Mouse (Mus musculus): ENCODE measurements around the gene Alpl.

Alpl gene

GRCm38 (mm10) chr4:137766365-137766764 lies 29.8 kb downstream of the Alpl start:
- TF ChIP-seq GATA4 (IDR thresholded peaks at IDR 0.05; ENCODE audit: insufficient replicate concordance, low read length) = no peak

DNA sequence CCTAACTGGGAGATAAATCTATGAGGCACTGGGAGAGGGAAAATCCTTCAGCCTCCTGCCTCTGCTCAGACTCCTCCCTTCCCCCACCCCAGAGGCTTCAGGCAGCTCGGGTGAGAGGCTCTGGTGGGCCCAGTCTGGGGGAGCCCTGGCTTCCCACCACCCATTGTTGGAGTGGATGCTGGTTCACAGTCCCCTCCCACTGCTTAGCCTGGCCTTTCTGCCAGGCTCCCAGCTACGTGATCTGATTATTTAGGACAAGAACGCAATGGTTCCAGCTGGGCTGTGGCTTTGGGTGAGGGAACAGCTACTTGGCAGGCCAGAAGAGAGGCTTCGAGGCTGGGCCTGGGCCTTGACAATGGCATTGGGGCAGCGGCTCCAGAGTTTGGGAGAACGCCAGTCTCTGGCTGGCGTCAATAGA lies 30.6 kb downstream of the Alpl start:
- TF ChIP-seq GATA4 (IDR thresholded peaks at IDR 0.05; ENCODE audit: insufficient replicate concordance, low read length) = no peak

DNA sequence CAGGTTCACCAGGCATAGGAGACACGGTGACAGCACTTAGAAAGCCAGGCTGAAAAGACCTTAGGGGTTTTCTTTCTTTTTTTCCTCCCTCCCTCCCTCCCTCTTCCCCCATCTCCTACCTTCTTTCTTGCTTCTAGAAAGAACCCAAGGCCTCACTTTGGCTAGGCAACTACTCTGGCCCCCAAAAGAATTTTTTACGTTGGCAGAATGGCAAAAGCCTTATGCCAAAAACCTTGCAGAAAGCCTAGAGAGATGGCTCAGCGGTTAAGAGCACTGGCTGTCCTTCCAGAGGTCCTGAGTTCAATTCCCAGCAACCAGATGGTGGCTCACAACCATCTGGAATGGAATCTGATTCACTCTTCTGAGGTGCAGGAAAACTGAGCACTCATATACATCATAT lies 31.6 kb downstream of the Alpl start:
- TF ChIP-seq GATA4 (IDR thresholded peaks at IDR 0.05; ENCODE audit: insufficient replicate concordance, low read length) = no peak

DNA sequence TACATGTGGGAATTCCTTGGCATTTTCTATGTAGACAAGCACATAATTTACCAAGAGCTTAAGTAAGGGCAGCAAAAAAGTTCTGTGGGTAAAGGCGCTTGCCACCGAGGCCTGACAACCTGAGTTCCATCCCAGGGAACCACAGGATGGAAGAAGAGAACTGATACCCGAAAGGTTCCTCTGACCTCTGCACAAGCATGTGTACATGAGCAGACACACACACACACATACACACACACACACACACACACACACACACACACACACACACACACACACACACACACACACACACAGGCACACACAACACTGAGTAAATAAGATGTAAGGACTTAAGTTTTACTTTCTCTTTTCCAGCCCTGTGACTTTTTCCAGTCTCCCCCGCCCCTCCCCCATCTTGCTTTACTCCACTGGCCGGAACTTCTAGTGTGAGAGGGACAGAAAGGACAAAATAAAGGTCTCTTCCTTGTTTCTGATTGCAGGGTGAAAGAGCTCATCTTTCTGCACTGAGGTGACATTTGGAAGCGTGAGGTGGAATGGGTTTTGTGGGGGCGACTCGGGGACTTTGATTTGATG lies 32.2 kb downstream of the Alpl start:
- TF ChIP-seq GATA4 (IDR thresholded peaks at IDR 0.05; ENCODE audit: insufficient replicate concordance, low read length) = no peak

DNA sequence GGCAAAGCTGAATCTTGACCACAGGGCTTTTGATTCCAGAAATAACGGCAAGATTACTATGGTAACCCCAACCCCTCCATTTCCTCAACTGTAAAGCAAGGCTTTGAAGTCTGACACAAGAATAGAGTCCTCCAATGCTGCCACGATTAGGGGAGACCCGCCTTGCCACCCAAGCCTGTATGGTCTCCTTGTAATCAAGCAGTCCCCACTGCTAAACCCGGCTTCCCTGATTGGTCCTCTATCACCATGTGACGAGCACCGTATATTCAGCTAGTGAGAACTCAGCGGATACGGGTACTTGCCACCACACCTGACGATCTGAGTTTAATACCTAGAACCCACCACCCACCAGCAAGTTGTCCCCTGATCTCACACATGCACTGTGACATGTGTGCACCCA lies 33.3 kb downstream of the Alpl start:
- no peak for TF ChIP-seq GATA4 (IDR thresholded peaks at IDR 0.05; ENCODE audit: insufficient replicate concordance, low read length)

- no peak for TF ChIP-seq GATA4 (IDR thresholded peaks at IDR 0.05; ENCODE audit: insufficient replicate concordance, low read length)
Measured at GRCm38 (mm10) chr4:137754446-137754845, 41.7 kb downstream of the Alpl start.

GRCm38 (mm10) chr4:137753199-137753598 lies 43.0 kb downstream of the Alpl start:
- no peak for TF ChIP-seq GATA4 (IDR thresholded peaks at IDR 0.05; ENCODE audit: insufficient replicate concordance, low read length)

GRCm38 (mm10) chr4:137752471-137752870 lies 43.7 kb downstream of the Alpl start:
- no peak for TF ChIP-seq GATA4 (IDR thresholded peaks at IDR 0.05; ENCODE audit: insufficient replicate concordance, low read length)

- no peak for TF ChIP-seq GATA4 (IDR thresholded peaks at IDR 0.05; ENCODE audit: insufficient replicate concordance, low read length)
Measured at GRCm38 (mm10) chr4:137751717-137752116, 44.5 kb downstream of the Alpl start.

- TF ChIP-seq GATA4 (IDR thresholded peaks at IDR 0.05; ENCODE audit: insufficient replicate concordance, low read length) = no peak
Measured at GRCm38 (mm10) chr4:137751310-137751709, 44.9 kb downstream of the Alpl start.

DNA sequence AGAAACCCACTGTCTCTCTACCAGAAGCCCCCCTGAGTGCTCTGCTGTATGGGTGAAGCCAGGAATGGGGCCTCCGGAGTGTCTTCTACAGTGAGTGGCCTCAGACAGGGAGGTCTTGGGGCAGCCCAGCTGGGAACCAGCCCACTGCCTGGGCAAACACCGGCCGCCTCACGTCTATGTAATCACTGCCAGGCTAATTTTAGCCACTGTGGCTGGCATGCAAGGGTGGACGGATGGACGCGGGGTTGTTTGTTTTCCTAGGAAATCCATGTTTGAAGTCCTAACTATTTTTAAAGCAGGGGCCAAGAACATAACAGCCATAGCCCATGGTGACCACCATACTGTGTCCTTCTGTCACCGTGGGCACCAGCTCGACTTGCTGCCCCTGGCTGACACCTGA lies 46.1 kb downstream of the Alpl start:
- TF ChIP-seq GATA4 (IDR thresholded peaks at IDR 0.05; ENCODE audit: insufficient replicate concordance, low read length) = no peak

DNA sequence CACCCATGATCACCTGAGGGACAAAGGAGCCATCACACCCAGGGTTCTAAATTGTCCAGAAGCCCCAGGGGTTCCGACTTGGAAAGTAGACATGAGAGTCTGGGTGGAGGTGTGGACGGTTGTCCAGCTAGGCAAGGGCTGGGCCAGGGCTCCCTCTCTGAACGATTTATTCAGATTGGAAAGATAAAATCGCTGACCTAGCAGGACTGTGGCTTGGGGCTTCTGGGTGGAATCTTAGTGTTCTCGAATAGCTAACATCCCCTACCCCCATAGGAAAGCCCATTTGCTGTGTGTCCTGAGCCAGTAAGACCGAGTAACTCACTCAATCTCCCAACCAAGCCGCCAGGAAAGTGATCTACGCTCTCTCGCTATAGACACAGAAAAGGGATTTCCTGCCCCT lies 46.5 kb downstream of the Alpl start:
- TF ChIP-seq GATA4 (IDR thresholded peaks at IDR 0.05; ENCODE audit: insufficient replicate concordance, low read length) = no peak

DNA sequence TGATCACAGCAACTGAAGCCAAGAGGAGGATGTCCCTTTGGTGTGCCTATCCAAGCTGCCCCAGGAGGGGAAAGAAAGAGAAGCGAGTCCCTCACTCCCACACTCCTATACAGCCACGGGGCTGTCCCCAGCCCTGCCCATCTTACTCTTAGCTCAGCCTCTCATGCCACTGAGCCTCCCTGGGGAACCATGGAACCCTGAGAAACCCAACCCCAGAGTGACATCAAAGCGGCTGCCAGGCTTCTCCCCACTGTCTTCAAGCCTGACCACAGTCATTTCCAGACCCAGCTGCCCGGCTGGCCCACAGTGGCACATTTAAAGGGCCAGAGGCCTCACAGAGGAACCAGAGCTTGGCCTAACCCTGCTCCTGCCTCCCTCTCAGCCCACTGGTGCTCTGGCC lies 47.5 kb downstream of the Alpl start:
- no peak for TF ChIP-seq GATA4 (IDR thresholded peaks at IDR 0.05; ENCODE audit: insufficient replicate concordance, low read length)

GRCm38 (mm10) chr4:137747590-137747989 lies 48.6 kb downstream of the Alpl start:
- no peak for TF ChIP-seq GATA4 (IDR thresholded peaks at IDR 0.05; ENCODE audit: insufficient replicate concordance, low read length)

- TF ChIP-seq GATA4 (IDR thresholded peaks at IDR 0.05; ENCODE audit: insufficient replicate concordance, low read length) = no peak
Measured at GRCm38 (mm10) chr4:137747091-137747490, 49.1 kb downstream of the Alpl start.

GRCm38 (mm10) chr4:137744433-137744918 lies 51.7 kb downstream of the Alpl start:
- TF ChIP-seq GATA4 (IDR thresholded peaks at IDR 0.05; ENCODE audit: insufficient replicate concordance, low read length) = no peak

- no peak for TF ChIP-seq GATA4 (IDR thresholded peaks at IDR 0.05; ENCODE audit: insufficient replicate concordance, low read length)
Measured at GRCm38 (mm10) chr4:137743791-137744190, 52.4 kb downstream of the Alpl start.

Measured in liver, adult (tissue).